Mouse (Mus musculus): ENCODE results near the gene Cuedc2.

Gene Cuedc2

GRCm38 (mm10) chr19:46306751-46307289 lies 31.7 kb downstream of the Cuedc2 start:
- DNase-seq (ENCODE audit: low read depth, low spot score), result no peak

GRCm38 (mm10) chr19:46306268-46306610 lies 32.3 kb downstream of the Cuedc2 start:
- no peak for DNase-seq (ENCODE audit: low read depth, low spot score)

- DNase-seq (ENCODE audit: low read depth, low spot score), result no peak
Measured at GRCm38 (mm10) chr19:46305432-46306267, 32.9 kb downstream of the Cuedc2 start.

GRCm38 (mm10) chr19:46304908-46305333 lies 33.6 kb downstream of the Cuedc2 start:
- no peak for DNase-seq (ENCODE audit: low read depth, low spot score)

GRCm38 (mm10) chr19:46304216-46304841 lies 34.2 kb downstream of the Cuedc2 start, which contains the start of gene Nfkb2:
Nfkb2 (plus strand) TSS chr19:46304320.
- DNase-seq (ENCODE audit: low read depth, low spot score), result no peak

GRCm38 (mm10) chr19:46303251-46304215 lies 35.0 kb downstream of the Cuedc2 start:
- no peak for DNase-seq (ENCODE audit: low read depth, low spot score)

- DNase-seq (ENCODE audit: low read depth, low spot score), result no peak
Measured at GRCm38 (mm10) chr19:46302551-46302950, 36.0 kb downstream of the Cuedc2 start.

- no peak for DNase-seq (ENCODE audit: low read depth, low spot score)
Measured at GRCm38 (mm10) chr19:46300294-46301045, 38.0 kb downstream of the Cuedc2 start.

GRCm38 (mm10) chr19:46296938-46297337 lies 41.6 kb downstream of the Cuedc2 start:
- no peak for DNase-seq (ENCODE audit: low read depth, low spot score)

GRCm38 (mm10) chr19:46290535-46291105 lies 47.9 kb downstream of the Cuedc2 start:
- no peak for DNase-seq (ENCODE audit: low read depth, low spot score)

GRCm38 (mm10) chr19:46287566-46287965 lies 50.9 kb downstream of the Cuedc2 start:
- DNase-seq (ENCODE audit: low read depth, low spot score), result no peak

GRCm38 (mm10) chr19:46286926-46287325 lies 51.6 kb downstream of the Cuedc2 start:
- DNase-seq (ENCODE audit: low read depth, low spot score), result no peak

GRCm38 (mm10) chr19:46286047-46286446 lies 52.5 kb downstream of the Cuedc2 start:
- no peak for DNase-seq (ENCODE audit: low read depth, low spot score)

- DNase-seq (ENCODE audit: low read depth, low spot score), result no peak
Measured at GRCm38 (mm10) chr19:46285631-46286030, 52.9 kb downstream of the Cuedc2 start.

GRCm38 (mm10) chr19:46284686-46285085 lies 53.8 kb downstream of the Cuedc2 start:
- DNase-seq (ENCODE audit: low read depth, low spot score), result no peak

- DNase-seq (ENCODE audit: low read depth, low spot score), result no peak
Measured at GRCm38 (mm10) chr19:46282081-46282849, 56.2 kb downstream of the Cuedc2 start.
